Mouse (Mus musculus): ENCODE measurements around the gene Polr2e.

- no peak for TF ChIP-seq CTCF (IDR thresholded peaks at IDR 0.05; ENCODE audit: low read depth)
- TF ChIP-seq EP300 (IDR thresholded peaks at IDR 0.05; ENCODE audit: low read depth): no peak
These were observed 12.2 kb upstream of the Polr2e start for GRCm38 (mm10) chr10:80051618-80052373.

Data from heart, postnatal 0 days (tissue).